Mouse (Mus musculus) brown adipose tissue, adult 24 weeks (tissue): ENCODE measurements at regions not wholly inside any gene's neighbourhood (a gene's known extent, or its start where the extent isn't known, plus 50 kb on each side); places are given as distances from the start of the nearest gene placed in this dataset.

ENCODE experiments used
- H3K27ac ChIP-seq: fragments of 200-500 bp; replicated peaks from 2 replicates; pipeline ENCODE4 v1.5.1; 2012; ENCODE audit warnings: low read depth, mild to moderate bottlenecking, low read length
- H3K4me1 ChIP-seq: fragments of 200-500 bp; 2 replicates; pipeline ENCODE4 v1.6.1; 2012; ENCODE audit warnings: low read length, mixed read lengths; ENCODE audit not compliant: control insufficient read depth, insufficient read depth, insufficient read length
- H3K4me3 ChIP-seq: fragments of 200-500 bp; 2 replicates; pipeline ENCODE4 v1.5.1; 2012; ENCODE audit warnings: low read depth, mild to moderate bottlenecking, low read length, moderate library complexity; ENCODE audit not compliant: insufficient read depth

DNA sequence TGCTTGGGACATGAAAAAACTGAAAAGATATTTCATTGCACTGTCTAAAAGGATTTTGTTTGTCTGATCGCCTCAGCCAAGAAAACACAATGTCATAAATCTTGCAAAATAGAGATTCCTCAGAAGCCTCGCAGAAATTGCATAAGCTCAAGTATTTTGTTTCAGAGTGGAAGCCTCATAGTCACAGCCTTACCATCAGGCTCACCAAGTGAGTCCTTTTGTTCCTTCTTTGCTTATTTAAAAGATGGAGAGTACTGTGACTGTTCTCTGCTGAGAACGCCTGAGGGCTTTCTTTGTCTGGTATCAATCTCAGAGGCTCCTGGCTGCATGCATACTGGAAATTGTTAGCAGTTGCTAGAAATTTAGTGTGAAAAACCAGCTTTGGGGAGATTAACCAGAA is 367.0 kb upstream of the Cited2 start:
- no peak overlapping the region for H3K27ac ChIP-seq
- no peaks in the 10 kb centered on the region; the same call in 1 of the 2 replicates for H3K4me1 ChIP-seq
- no peak overlapping the region for H3K4me3 ChIP-seq

DNA sequence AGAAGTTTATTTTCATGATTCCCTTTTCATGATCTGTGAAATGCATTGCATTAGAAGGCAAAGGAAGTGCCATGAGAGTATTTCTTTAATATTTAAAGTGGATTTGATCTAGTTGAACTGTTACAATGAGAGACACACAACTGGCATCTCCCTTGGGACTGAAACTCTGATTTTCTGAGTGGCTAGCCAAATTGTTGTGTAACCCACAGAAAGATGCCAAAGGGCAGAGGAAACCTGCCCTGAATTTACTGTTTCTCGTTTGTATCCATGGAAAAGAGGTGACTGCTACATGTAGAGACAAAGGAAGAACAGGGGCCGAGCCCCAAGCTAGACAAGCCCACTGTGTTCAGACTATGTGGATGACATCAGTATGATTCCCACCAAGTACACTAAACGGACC is 360.4 kb upstream of the Cited2 start:
- peak overlapping the region; percentile 79 for H3K27ac ChIP-seq
- peaks cover 7% of the 10 kb centered on the region for H3K4me1 ChIP-seq
- no peak overlapping the region for H3K4me3 ChIP-seq

DNA sequence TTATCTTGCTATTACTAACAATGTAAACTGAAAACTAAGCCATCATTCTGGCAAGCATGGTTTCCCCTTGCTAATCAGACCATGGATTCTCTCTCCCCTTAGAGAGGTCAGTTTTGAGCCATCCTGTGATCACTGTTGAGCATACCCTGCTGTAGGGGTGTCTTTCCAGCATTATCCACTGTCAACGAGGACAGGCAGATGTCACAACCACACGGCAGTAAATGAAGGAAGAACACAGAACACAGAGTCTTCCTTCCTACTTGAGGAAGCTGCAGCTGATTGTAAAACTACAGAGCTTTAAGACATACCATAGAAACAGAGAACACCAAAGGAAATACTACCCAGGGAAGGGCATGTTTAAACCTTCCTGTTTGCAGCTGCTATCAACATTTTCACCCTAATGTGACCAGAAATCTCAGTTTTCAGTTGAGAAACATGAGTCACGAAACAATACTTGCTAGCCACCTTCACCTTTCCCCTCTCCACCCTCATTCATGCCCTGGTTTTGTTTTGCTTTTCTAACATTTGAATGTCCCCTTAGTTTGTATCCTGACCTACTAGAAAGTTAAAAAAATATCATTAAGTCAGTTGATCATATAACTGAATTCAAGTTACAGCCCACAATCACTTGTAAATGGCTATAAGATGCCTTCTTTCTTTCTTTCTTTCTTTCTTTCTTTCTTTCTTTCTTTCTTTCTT is 356.8 kb upstream of the Cited2 start:
- no peak overlapping the region for H3K27ac ChIP-seq

DNA sequence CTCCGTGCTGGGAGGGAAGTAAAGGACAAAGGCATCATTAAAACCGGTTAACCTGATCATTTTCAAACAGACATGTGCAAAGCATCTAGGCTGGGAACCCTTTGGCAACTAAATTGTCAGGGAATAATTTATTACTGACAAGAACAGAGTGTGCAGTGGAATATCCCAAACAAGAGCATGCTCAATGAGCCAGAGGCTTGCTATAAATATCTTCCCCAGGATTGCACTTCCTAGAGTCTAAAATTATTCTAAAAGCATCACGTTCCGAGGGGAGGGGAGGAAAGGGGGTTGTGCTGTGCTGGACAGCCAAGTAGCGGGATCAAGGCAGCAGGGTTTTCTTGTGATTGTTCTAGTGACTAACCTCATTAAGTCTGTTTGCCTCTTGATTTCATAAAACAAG is 356.0 kb upstream of the Cited2 start:
- peaks cover 7% of the 10 kb centered on the region for H3K4me1 ChIP-seq
- no peak overlapping the region for H3K4me3 ChIP-seq
- H3K27ac ChIP-seq, result peak overlapping the region; percentile 42; the same call in 1 of the 2 replicates

More for the DNA sequence above, 356.8 kb upstream of the Cited2 start:
- Histone ChIP-seq H3K4me3 (no peak overlapping the region), H3K4me1 (peaks cover 7% of the 10 kb centered on the region)

DNA sequence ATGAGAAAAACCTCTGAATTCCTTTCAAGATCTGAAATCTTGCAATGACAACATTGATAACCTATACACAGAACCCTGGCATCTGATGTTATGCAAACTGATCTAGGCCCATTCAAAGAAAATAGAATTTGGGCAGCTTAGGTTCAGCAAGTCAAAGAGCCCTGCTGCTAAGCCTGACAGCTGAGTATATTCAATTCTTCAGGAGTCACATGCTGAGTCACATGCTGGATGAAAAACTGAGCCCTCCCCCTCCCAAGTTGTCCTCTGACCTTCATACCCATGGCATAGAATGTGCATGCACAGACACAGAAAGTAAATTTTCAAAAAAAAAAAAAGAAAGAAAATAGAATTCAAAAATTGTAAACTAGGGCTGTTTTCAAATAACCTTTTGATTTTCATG is 355.6 kb upstream of the Cited2 start:
- H3K27ac ChIP-seq, result peak overlapping the region; percentile 42; the same call in 1 of the 2 replicates
- H3K4me3 ChIP-seq, result no peak overlapping the region
- peaks cover 7% of the 10 kb centered on the region for H3K4me1 ChIP-seq

DNA sequence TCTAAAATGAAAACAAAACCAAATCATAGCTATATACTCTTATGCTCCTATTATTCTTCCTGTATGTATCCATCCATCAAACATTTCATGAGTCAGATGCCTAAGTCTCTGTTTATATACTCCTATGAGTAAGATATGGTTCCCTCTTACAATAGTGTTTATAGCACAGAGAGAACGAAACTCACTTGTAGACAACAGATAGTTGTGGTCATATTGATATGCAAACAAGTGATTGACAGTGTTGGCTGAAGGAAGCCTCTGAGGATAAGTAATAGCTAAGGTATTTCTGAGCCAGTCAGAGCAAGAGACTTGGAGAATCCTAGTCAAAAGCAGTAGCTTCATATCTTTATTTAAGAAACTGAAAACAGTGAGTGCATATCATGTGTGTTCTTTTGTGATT is 354.4 kb upstream of the Cited2 start:
- Histone ChIP-seq H3K27ac (no peak overlapping the region), H3K4me1 (peaks cover 7% of the 10 kb centered on the region), H3K4me3 (no peak overlapping the region)

DNA sequence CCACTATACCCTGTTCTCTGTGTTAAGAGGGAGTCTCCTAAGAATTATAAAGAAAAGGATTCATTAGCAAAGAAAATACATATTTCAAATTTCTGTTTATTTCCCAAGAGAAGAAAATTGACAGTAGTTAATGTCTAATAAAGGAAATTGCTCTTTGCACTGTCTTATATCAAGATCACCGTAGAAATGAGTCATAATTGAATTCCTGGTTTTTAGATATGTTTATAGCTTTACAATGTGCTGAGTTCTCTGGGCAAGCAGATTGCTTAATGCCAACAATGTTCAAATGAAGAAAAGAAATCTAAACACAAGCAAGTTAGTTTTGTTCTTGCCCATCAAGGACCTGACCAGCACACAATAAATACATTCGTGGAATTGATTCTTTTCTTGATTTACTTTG is 350.1 kb upstream of the Cited2 start:
- Histone ChIP-seq H3K4me1 (no peaks in the 10 kb centered on the region), H3K27ac (no peak overlapping the region), H3K4me3 (no peak overlapping the region)

DNA sequence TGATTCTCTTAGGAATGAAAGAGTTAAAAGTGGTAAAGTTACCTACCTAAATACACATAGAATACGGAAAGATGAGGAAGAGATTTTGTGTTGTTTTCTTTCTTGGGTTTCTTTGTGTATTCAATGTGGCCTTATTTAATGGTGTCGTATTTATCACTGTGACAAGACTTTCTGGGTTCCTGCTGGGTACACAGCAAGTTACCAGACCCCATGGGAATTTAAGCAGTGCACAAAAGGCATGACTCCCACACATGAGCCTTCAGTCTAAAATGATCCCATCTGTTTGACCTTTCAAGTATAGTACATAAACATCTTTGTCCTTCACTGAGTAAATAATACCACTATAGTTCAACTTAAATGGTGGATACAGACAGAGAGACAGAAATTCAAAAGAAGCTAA is 349.0 kb upstream of the Cited2 start:
- H3K4me1 ChIP-seq, result no peaks in the 10 kb centered on the region
- H3K4me3 ChIP-seq, result no peak overlapping the region
- H3K27ac ChIP-seq, result no peak overlapping the region

DNA sequence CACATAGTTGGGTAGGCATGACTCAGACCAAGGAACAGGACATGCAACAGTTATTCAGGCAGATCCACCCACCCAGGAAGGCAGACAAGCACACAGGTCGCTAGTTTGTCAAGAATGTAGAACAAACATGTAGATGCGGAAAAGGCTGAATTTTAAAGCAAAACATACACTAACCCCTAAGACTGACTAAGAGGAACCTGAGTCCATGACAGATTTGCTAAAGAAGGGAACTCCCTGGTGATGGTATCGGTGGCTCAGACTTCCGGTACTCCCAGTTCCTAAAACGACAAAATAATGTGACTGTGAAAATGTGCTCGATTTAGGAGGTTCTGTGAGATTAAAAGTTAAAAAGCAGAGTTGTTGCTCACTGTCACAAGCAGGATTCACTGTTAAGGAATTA is 340.0 kb upstream of the Cited2 start:
- Histone ChIP-seq H3K4me3 (no peak overlapping the region), H3K27ac (no peak overlapping the region; the same call in 1 of the 2 replicates), H3K4me1 (peaks cover 2% of the 10 kb centered on the region; the same call in 1 of the 2 replicates)

DNA sequence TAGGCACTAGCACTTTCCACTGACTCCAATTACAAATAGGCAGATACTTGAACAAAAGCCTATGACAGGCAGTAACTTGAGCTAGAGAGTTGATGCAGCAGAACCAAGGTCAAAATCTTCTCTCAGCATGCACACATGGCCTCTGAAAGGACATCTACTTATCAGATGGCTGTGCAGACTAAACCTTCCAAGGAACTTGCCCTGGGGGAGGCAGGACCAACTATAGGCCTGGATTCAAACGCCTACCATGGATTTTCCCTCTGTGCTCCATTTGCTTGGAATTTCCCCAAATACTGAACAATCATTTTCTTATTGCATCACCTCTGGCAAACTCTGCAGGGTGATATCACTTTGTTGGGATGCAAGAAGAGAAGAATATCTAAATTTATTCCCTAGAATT is 337.8 kb upstream of the Cited2 start:
- peak overlapping the region; percentile 39; the same call in 1 of the 2 replicates for H3K27ac ChIP-seq
- no peak overlapping the region for H3K4me3 ChIP-seq
- H3K4me1 ChIP-seq, result peaks cover 2% of the 10 kb centered on the region; the same call in 1 of the 2 replicates

DNA sequence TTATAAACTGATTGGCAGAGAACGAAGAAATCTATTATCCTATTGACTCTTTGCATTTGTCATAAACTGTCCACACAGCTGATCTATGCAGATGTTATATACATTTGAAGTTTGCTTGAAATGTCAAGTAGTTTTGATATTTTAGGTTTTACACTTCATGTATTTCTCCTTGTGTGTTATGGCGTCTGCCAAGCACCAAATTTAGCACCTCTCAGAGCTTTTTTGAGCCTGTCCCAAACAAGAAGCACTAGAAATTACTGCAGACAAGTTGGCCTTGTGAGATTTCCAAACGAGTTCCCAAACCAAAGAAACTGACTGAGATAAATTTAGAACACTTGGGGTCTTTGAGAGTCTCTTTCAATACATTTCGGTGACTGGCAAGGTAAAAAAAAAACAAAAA is 335.7 kb upstream of the Cited2 start:
- Histone ChIP-seq H3K4me1 (peaks cover 2% of the 10 kb centered on the region; the same call in 1 of the 2 replicates), H3K27ac (no peak overlapping the region), H3K4me3 (no peak overlapping the region)

DNA sequence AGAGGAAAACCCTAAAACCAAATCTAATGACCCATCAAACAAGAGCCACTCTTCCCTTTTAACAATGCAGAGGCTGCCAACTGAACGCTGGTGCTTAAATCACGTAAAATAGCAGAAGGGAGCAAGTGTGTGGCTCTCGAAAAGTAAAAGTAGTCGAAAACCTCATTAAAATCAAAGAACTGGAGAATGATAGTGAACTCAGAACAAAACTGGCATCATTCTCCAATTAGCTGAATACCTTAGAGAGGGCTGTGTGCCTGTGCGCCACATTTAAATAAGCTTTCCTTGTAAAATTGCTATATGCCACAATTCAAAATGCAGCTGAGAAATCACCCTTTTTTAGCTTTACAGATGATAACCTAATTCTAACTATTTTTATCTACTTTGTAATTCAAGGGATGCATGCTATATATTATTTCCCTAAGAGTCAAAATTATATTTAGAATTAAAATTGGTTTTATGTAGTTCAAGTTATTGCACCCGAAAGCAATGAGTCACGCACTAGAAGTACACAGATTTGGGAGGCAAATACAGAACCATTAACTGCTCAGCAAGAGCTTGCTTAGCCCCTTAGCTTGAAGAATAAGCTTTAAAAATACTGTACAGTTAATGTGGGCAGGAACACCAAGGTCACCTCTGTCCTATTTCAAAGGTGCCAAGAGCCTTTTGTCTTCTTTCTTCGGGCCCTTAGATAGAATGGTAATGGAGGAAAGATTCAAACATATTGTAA is 327.4 kb upstream of the Cited2 start:
- Histone ChIP-seq H3K4me1 (no peaks in the 10 kb centered on the region), H3K4me3 (no peak overlapping the region), H3K27ac (no peak overlapping the region)

DNA sequence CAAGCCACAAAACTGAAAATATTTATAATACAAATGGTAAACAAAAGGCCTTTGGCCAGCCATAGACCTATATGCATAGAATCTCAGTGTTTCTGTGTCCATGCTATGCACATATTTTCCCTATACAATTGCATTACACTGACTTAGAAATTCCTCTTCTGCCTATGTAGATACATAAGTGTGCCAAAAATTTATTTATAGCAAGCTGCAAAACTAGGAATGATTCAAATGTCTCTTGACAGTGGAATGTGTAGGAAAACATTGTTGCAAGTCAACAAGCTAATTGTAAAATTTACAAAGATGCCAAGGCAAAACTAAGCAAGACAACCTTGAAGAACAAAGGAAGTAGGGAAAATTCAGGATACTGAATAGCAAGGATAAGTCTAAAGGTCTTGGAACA is 319.1 kb upstream of the Cited2 start:
- Histone ChIP-seq H3K4me1 (no peaks in the 10 kb centered on the region; the same call in 1 of the 2 replicates), H3K27ac (no peak overlapping the region), H3K4me3 (no peak overlapping the region)

DNA sequence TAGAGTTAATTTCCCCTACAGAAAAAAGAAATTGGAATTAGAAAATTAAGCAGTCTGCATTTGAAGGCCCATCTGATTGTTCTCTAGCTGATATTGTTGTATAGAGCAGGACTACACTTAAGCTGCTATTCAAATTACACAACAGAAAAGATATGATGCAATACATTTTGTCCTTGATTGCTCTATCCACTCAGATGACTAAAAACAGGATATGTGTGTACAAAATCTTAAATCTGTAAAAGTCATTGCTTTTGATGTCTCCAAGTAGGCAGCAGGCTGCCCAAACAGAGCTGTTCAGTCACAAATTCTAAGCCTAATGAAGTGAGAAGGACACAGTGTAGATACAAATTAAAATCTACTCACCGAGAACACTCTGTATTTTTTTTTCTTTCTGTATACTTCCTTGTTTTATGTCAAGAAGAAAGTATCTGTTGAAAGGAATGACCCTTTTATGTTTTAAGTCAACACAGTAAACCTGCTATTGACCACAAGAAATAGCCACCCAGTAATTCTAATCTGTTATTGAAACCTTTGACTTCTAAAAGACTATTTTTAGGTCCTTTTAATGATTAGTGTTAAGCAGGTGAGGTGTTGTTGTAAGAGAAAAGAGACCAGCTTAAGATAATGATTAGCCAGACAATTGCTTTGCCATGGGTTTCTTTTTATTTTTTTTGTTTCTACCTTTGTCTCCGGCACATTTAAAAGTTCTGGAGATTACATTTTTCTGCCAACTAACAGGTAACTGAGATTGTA is 315.0 kb upstream of the Cited2 start:
- peaks cover 2% of the 10 kb centered on the region; the same call in 1 of the 2 replicates for H3K4me1 ChIP-seq
- H3K4me3 ChIP-seq, result no peak overlapping the region
- no peak overlapping the region; the same call in 1 of the 2 replicates for H3K27ac ChIP-seq

DNA sequence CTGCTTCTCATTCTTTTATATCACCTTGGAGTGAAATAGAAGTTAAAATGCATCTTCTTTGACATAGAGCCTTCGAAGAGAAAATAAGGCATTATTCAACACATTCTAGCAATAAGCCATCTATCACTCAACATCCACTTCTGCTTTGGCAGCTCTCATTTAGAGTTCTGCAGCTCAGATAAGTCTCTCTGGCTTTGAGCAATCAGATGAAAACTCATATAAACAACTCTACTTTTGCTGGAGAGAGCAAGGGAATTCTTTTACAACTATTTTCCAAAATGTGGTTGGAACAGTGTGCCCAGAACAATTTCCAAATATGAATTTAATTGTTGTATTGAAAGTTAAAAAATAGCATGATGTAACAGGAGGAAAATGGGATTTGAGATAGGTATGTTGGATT is 314.2 kb upstream of the Cited2 start:
- no peak overlapping the region for H3K4me3 ChIP-seq
- no peak overlapping the region for H3K27ac ChIP-seq
- peaks cover 2% of the 10 kb centered on the region; the same call in 1 of the 2 replicates for H3K4me1 ChIP-seq
